Mouse (Mus musculus) T-helper 1 cell (primary cell): ENCODE measurements at regions not wholly inside any gene's neighbourhood (a gene's known extent, or its start where the extent isn't known, plus 50 kb on each side); places are given as distances from the start of the nearest gene placed in this dataset.

ENCODE experiments used
- in situ Hi-C: fragments of 300-600 bp; cut with MboI, MseI; formaldehyde crosslinking; loops from one replicate; pipeline ENCODE4 v1.15.1; 2025; ENCODE audit warnings: high pct_unique_total_duplicates

DNA sequence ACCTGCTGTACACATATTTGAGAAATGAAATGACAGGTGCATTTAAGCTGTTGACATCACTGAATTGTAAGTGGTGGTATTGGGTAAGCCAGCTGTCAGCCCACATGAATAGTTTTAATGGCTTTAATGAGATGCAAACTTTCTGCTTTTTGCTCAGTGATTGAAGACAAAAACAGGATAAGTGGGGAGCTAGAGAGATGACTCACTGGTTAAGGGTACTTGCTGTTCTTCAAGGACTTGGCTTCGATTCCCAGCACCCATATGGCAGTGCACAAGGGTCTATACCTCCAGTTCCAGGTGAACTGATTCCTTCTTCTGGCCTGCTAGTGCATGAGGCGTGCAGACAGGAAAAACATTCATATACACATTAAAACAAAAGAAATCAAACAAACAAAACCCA, 162.7 kb upstream of the Pex5l start:
- in situ Hi-C loops: loop anchor here (25.0 kb wide), 1 partner anchor 843 kb away; no protein-coding TSS in a partner anchor

DNA sequence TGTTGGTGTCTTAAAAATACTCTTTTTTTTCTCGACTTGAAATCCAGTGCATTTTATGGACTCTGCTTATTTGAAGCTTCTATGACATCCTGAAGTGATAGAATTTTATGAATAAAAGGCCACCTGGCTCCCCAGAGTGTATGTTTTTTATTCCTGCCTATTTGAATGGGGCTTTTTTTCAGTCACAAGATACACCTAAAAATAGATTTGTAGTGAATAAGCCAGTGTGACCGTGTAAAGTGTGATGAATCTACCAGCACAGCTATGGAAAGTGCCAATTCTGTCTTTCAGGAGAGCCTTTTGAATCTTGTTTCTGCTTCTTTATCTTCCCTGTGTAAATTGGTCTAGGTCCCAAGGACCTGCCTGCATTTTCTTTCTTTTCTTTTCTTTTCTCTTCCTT, 119.8 kb upstream of the Pex5l start:
- in situ Hi-C loops: no loop called here

- in situ Hi-C loops: no loop called here
These were observed 76.4 kb upstream of the Pex5l start for GRCm38 (mm10) chr3:33219271-33220065.

- in situ Hi-C loops: no loop called here
These were observed 75.2 kb upstream of the Pex5l start for GRCm38 (mm10) chr3:33218291-33218690.

- in situ Hi-C loops: no loop called here
These were observed 74.5 kb upstream of the Pex5l start for GRCm38 (mm10) chr3:33217360-33218034.

- in situ Hi-C loops: no loop called here
These were observed 68.3 kb upstream of the Pex5l start for GRCm38 (mm10) chr3:33211224-33211817.
